Mouse (Mus musculus) liver, adult 10 weeks (tissue): Measurements from ENCODE around the gene Ttc39a. TPM values are rescaled to one million over a fixed set of nuclear protein-coding genes. Genes with fewer than 3 reads are reported as not detected.

Source experiments
- polyA plus RNA-seq: library from polyadenylated mRNA; stranded (reverse); fragments of 350-450 nt; fragmentation: Illumina TruSeq; extraction: RNeasy Lipid Tissue Mini Kit (QIAGEN cat#74804); gene quantifications from one replicate; pipeline ENCODE4 v1.2.3, GENCODE M21; 2014; ENCODE audit warnings: low read depth, low replicate concordance

Ttc39a gene
- polyA plus RNA-seq = 0.48 TPM

GRCm38 (mm10) chr4:109406486-109407175 lies at the start of gene Ttc39a:
TSS of gene Ttc39a (plus strand) at chr4:109406623.

GRCm38 (mm10) chr4:109484621-109485020 lies 78.2 kb downstream of the Ttc39a start, which contains the start of gene Rnf11:
TSS of gene Rnf11 (minus strand) at chr4:109484728.

Other genes with a start within 250 kb of the Ttc39a start
- 162 TPM for gene Osbpl9, start 204.4 kb upstream of the Ttc39a start, polyA plus RNA-seq
- gene Calr4, start 172.1 kb upstream of the Ttc39a start, polyA plus RNA-seq = not detected
- gene Eps15, start 126.4 kb upstream of the Ttc39a start, polyA plus RNA-seq = 42.7 TPM
- 199 TPM for gene Rnf11, start 78.1 kb downstream of the Ttc39a start, polyA plus RNA-seq
- not detected for gene 4930522H14Rik, start 124.7 kb downstream of the Ttc39a start, polyA plus RNA-seq